Mouse (Mus musculus): Measurements from ENCODE around the gene Olfr955. TPM values are rescaled to one million over a fixed set of nuclear protein-coding genes. Genes with fewer than 3 reads are reported as not detected.

Gene Olfr955
- polyA plus RNA-seq, 1 experiment from 2014 or later, result not detected

Other genes with a start within 250 kb of the Olfr955 start
- not detected in 2 replicates for gene Olfr1537, start 221.9 kb downstream of the Olfr955 start, polyA plus RNA-seq (2014; fragmentation: Nextera tagmentation; extraction: Ambion mirVana)
- not detected in 2 replicates for gene Olfr945, start 195.1 kb downstream of the Olfr955 start, polyA plus RNA-seq (2014; fragmentation: Nextera tagmentation; extraction: Ambion mirVana)
- gene Olfr948, start 145.9 kb downstream of the Olfr955 start, polyA plus RNA-seq (2014; fragmentation: Nextera tagmentation; extraction: Ambion mirVana), result not detected in 2 replicates
- not detected in 2 replicates for gene Olfr951, start 84.5 kb downstream of the Olfr955 start, polyA plus RNA-seq (2014; fragmentation: Nextera tagmentation; extraction: Ambion mirVana)
- not detected in 2 replicates for gene Olfr952, start 44.8 kb downstream of the Olfr955 start, polyA plus RNA-seq (2014; fragmentation: Nextera tagmentation; extraction: Ambion mirVana)
- gene Olfr954, start 15.2 kb downstream of the Olfr955 start, polyA plus RNA-seq (2014; fragmentation: Nextera tagmentation; extraction: Ambion mirVana), result not detected in 2 replicates
- not detected in 2 replicates for gene Olfr44, start 22.1 kb upstream of the Olfr955 start, polyA plus RNA-seq (2014; fragmentation: Nextera tagmentation; extraction: Ambion mirVana)
- gene Olfr957, start 43.9 kb upstream of the Olfr955 start, polyA plus RNA-seq (2014; fragmentation: Nextera tagmentation; extraction: Ambion mirVana), result not detected in 2 replicates
- not detected in 2 replicates for gene Olfr958, start 82.1 kb upstream of the Olfr955 start, polyA plus RNA-seq (2014; fragmentation: Nextera tagmentation; extraction: Ambion mirVana)
- not detected in 2 replicates for gene Olfr959, start 103.6 kb upstream of the Olfr955 start, polyA plus RNA-seq (2014; fragmentation: Nextera tagmentation; extraction: Ambion mirVana)
- 127 and 131 TPM in 2 replicates for gene AW551984, start 132.5 kb upstream of the Olfr955 start, polyA plus RNA-seq (2014; fragmentation: Nextera tagmentation; extraction: Ambion mirVana)
- gene Olfr148, start 138.7 kb upstream of the Olfr955 start, polyA plus RNA-seq (2014; fragmentation: Nextera tagmentation; extraction: Ambion mirVana), result not detected in 2 replicates
- gene Olfr960, start 149.4 kb upstream of the Olfr955 start, polyA plus RNA-seq (2014; fragmentation: Nextera tagmentation; extraction: Ambion mirVana), result not detected in 2 replicates
- not detected in 2 replicates for gene Olfr961, start 173.1 kb upstream of the Olfr955 start, polyA plus RNA-seq (2014; fragmentation: Nextera tagmentation; extraction: Ambion mirVana)
- not detected in 2 replicates for gene Olfr963, start 195.3 kb upstream of the Olfr955 start, polyA plus RNA-seq (2014; fragmentation: Nextera tagmentation; extraction: Ambion mirVana)
- gene Olfr149, start 235.2 kb upstream of the Olfr955 start, polyA plus RNA-seq (2014; fragmentation: Nextera tagmentation; extraction: Ambion mirVana), result 0.12 TPM in 1 of 2 replicates, not detected in the other
- gene Olfr965, start 239.4 kb upstream of the Olfr955 start, polyA plus RNA-seq (2014; fragmentation: Nextera tagmentation; extraction: Ambion mirVana), result not detected in 2 replicates